Mouse (Mus musculus) intestine, postnatal 0 days (tissue): ENCODE measurements around the gene Shd. TPM values are rescaled to one million over a fixed set of nuclear protein-coding genes. Genes with fewer than 3 reads are reported as not detected.
A peak's percentile ranks its signal among the peaks of the same experiment; 100 is the strongest.

Experiments
- ATAC-seq: fragments of 200-750 bp; cut with Nextera tagmentation; 2 replicates; pipeline ENCODE4 v1.8.0; 2017; ENCODE audit warnings: mild to moderate bottlenecking, moderate TSS enrichment, moderate library complexity
- H3K27ac ChIP-seq: fragments of 300-500 bp; sonication (generic); 2 replicates; pipeline ENCODE4 v1.5.1; 2014; ENCODE audit warnings: mild to moderate bottlenecking, low read depth, low read length, moderate library complexity
- H3K27me3 ChIP-seq: fragments of 300-500 bp; sonication (generic); replicated peaks from 2 replicates; pipeline ENCODE4 v1.6.1; 2014; ENCODE audit warnings: low read length, mixed read lengths; ENCODE audit not compliant: control insufficient read depth, insufficient read depth
- H3K36me3 ChIP-seq: fragments of 300-500 bp; sonication (generic); 2 replicates; pipeline ENCODE4 v1.6.1; 2014; ENCODE audit warnings: mild to moderate bottlenecking, moderate library complexity; ENCODE audit not compliant: control insufficient read depth, insufficient read depth
- H3K4me1 ChIP-seq: fragments of 300-500 bp; sonication (generic); replicated peaks from 2 replicates; pipeline ENCODE4 v1.6.1; 2014; ENCODE audit warnings: antibody characterized with exemption, low read length, mixed read lengths; ENCODE audit not compliant: control insufficient read depth, insufficient read depth
- H3K4me2 ChIP-seq: fragments of 300-500 bp; sonication (generic); replicated peaks from 2 replicates; pipeline ENCODE4 v1.6.1; 2014; ENCODE audit warnings: low read depth, mild to moderate bottlenecking, moderate library complexity
- H3K4me3 ChIP-seq: fragments of 300-500 bp; sonication (generic); 2 replicates; pipeline ENCODE4 v1.5.1; 2014; ENCODE audit warnings: low read depth, low read length
- H3K9ac ChIP-seq: fragments of 300-500 bp; sonication (generic); 2 replicates; pipeline ENCODE4 v1.6.1; 2014; ENCODE audit warnings: mild to moderate bottlenecking, low read depth, low read length
- H3K9me3 ChIP-seq: fragments of 300-500 bp; sonication (generic); 2 replicates; pipeline ENCODE4 v1.6.1; 2016; ENCODE audit warnings: mixed run types; ENCODE audit not compliant: control insufficient read depth
- CTCF ChIP-seq: sonication (generic); IDR thresholded peaks from 2 replicates; pipeline ENCODE4 v1.5.1; 2016; ENCODE audit warnings: low read depth, mild to moderate bottlenecking, control low read depth, antibody characterized with exemption, moderate library complexity
- WGBS: fragments of 180-500 bp; shearing (Covaris S2); extraction: QIAGEN DNeasy Blood & Tissue Kit; methylation state at CpG from one replicate; pipeline ENCODE4 v1.1.7; 2014; 5-methylcytosine and 5-hydroxymethylcytosine counted together
- polyA plus RNA-seq: library from polyadenylated mRNA; unstranded; fragments of >200 nt; fragmentation: Nextera tagmentation; extraction: Ambion mirVana; gene quantifications from 2 replicates; pipeline ENCODE4 v1.2.1, GENCODE M21; 2015

Gene Shd
- polyA plus RNA-seq, 1 experiment from 2014 or later: 2.9 TPM

DNA sequence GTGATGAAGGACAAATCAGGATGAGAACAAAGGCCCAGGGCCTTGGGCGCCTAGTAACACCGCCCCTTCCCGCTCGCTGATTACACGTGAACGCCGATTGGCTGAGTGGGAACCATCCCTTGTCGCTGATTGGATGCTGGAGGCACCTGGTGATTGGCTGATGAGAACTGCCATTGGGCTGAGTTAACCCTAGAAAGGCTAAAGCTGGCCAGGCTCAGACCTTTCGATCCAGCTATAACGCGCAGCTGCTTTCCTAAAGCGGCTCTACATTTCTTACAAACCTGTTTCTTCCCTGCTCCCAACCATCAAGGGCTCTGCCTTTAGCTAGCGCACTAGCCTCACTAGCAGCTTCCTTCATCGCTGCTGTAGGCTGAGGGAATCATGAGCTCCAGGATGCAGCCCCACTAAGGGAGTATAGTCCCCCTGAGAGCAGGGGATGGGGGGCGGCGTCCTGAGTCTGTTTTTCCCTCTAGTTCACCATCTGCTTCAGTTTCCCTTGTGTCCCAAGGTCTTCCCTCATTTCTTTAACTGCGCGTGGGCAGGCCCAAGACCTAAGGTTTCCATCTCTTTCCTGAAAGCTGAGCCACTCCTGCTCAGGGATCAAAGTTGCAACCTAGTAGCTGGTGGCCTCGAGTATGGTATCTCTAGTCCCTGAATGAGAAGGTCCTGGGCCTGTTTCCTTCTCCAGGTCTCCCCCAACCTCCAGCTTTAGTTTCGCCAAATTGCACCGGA, 38.3 kb downstream of the Shd start:
- WGBS: under 1% methylated on average over 21 of the region's 21 CpGs
- H3K9me3 ChIP-seq: no peaks in the 10 kb centered on the region
- H3K4me3 ChIP-seq: peak overlapping the region; percentile 87
- peak overlapping the region; percentile 58 for H3K9ac ChIP-seq
- H3K4me2 ChIP-seq: peak overlapping the region; percentile 94
- no peak for TF ChIP-seq CTCF
- peak overlapping the region; percentile 79 for H3K27ac ChIP-seq
- ATAC-seq: peak; percentile 86
- H3K36me3 ChIP-seq: peaks cover 20% of the 10 kb centered on the region; the same call in 1 of the 2 replicates
- no peaks in the 10 kb centered on the region for H3K27me3 ChIP-seq
- peaks cover 11% of the 10 kb centered on the region; the same call in 1 of the 2 replicates for H3K4me1 ChIP-seq

DNA sequence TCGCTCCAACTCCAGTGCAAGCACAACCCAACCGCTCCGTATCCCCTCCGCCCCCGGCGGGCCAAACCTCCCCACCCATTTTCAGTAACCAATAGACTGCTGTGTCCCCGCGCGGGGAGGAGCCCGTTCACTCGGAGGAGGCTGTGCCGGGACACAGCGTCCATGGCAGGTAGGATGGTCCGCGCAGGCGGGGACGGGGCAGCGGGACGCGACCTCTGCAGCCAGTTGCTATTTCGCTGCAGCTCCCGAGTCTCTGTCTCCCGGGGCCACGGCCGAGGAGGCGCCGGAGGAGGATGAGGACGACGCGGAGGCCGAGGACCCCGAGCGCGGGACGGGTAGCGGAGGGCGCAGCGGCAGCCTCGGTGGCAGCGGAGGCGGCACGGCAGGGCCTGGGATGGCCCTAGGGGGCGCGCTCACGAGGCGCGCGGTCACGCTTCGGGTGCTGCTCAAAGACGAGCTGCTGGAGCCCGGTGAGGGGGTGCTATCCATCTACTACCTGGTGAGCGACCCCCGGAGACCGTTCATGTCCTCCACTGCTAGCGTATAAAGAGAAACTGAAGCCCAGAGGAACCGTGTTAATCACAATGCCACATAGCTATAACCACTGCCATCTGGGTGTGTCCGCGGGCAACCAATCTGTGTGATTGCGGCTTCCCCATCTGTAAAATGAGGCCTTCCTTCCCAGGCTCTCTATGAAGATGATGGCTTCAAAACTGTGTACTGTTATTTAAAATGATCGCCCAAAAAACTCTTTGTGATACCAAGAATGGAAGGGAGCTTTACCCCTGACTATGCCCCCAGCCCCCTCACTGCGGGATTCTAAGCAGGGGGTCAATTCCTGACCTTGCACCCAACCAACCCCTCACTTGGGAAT, 39.1 kb downstream of the Shd start:
- H3K4me2 ChIP-seq: peak overlapping the region; percentile 94
- H3K27me3 ChIP-seq: no peaks in the 10 kb centered on the region
- peak overlapping the region; percentile 87 for H3K4me3 ChIP-seq
- peak; percentile 77 for ATAC-seq
- WGBS: 1% methylated on average over 61 of the region's 62 CpGs
- peak overlapping the region; percentile 79 for H3K27ac ChIP-seq
- peak overlapping the region; percentile 58 for H3K9ac ChIP-seq
- TF ChIP-seq CTCF: peak; percentile 75
- H3K9me3 ChIP-seq: no peaks in the 10 kb centered on the region
- H3K4me1 ChIP-seq: peaks cover 11% of the 10 kb centered on the region; the same call in 1 of the 2 replicates
- peaks cover 22% of the 10 kb centered on the region; the same call in 1 of the 2 replicates for H3K36me3 ChIP-seq

DNA sequence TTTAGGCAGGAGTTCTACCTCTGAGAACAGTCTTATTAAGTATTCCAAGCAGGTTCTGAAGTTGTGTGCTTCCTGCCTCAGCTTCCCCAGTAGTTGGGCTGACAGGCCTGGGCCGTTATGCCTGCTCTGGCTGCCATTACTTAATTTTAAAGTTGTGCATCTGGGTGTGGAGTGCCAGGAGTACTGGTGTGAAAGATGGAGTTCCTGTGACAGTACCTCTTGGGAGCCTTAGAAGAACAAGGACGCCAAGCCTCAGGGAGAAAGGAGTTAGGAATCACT, 39.6 kb downstream of the Shd start:
- no peaks in the 10 kb centered on the region for H3K27me3 ChIP-seq
- ATAC-seq: no peak
- H3K4me3 ChIP-seq: peak overlapping the region; percentile 87
- no peaks in the 10 kb centered on the region for H3K9me3 ChIP-seq
- 38% methylated on average over 2 of the region's 2 CpGs for WGBS
- H3K27ac ChIP-seq: no peak overlapping the region
- no peak for TF ChIP-seq CTCF
- peaks cover 25% of the 10 kb centered on the region; the same call in 1 of the 2 replicates for H3K36me3 ChIP-seq
- H3K4me1 ChIP-seq: peaks cover 11% of the 10 kb centered on the region; the same call in 1 of the 2 replicates
- peak overlapping the region; percentile 58; the same call in 1 of the 2 replicates for H3K9ac ChIP-seq
- H3K4me2 ChIP-seq: peak overlapping the region; percentile 94

DNA sequence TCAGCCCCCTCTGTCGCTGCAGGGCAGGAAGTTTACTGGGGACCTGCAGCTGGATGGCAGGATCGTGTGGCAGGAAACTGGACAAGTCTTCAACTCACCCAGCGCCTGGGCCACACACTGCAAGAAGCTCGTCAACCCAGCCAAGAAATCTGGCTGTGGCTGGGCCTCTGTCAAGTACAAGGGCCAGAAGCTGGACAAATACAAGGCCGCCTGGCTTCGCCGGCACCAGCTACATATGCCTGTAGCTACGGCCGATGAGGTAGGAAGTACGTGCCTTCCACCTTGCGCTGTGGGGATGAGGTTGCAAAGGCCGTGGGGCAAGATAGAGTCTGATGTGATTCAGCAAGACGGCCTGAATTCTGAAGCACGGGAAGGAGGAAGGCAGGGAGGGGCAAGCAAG, 40.0 kb downstream of the Shd start:
- Histone ChIP-seq H3K27ac (no peak overlapping the region), H3K27me3 (no peaks in the 10 kb centered on the region), H3K36me3 (peaks cover 29% of the 10 kb centered on the region), H3K4me2 (peak overlapping the region; percentile 94), H3K4me3 (peak overlapping the region; percentile 87), H3K9ac (0 out of 2 replicates have a peak overlapping the region, but pooled peaks have one; percentile 58), H3K9me3 (no peaks in the 10 kb centered on the region), H3K4me1 (peaks cover 11% of the 10 kb centered on the region; the same call in 1 of the 2 replicates)
- WGBS: 59% methylated on average over 14 of the region's 14 CpGs
- no peak for TF ChIP-seq CTCF
- ATAC-seq: no peak

DNA sequence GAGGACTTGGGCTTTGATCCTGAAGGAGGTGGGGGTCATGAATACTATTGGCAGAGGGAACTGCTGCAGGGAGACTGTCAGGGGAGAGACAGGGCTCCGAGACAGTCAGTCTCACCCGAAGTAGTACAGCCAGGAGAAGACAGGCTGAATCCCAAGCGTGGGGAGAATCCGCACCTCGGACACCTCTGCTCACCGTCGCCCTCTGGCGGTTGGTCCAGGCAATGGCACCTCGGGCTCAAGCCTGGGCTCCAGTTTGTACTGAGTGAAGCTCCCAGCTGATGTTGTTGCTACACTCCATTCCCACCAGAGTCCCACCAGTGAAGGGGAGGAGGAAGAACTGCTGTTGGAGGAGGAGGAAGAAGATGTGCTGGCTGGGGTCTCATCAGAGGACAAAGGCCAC, 40.4 kb downstream of the Shd start:
- ATAC-seq: no peak
- TF ChIP-seq CTCF: peak; percentile 98
- Histone ChIP-seq H3K4me2 (peak overlapping the region; percentile 94), H3K27me3 (no peaks in the 10 kb centered on the region), H3K36me3 (peaks cover 33% of the 10 kb centered on the region), H3K9ac (0 out of 2 replicates have a peak overlapping the region, but pooled peaks have one; percentile 58), H3K4me3 (peak overlapping the region; percentile 6), H3K9me3 (no peaks in the 10 kb centered on the region), H3K4me1 (peaks cover 11% of the 10 kb centered on the region; the same call in 1 of the 2 replicates), H3K27ac (no peak overlapping the region)
- WGBS: 7% methylated on average over 7 of the region's 9 CpGs

DNA sequence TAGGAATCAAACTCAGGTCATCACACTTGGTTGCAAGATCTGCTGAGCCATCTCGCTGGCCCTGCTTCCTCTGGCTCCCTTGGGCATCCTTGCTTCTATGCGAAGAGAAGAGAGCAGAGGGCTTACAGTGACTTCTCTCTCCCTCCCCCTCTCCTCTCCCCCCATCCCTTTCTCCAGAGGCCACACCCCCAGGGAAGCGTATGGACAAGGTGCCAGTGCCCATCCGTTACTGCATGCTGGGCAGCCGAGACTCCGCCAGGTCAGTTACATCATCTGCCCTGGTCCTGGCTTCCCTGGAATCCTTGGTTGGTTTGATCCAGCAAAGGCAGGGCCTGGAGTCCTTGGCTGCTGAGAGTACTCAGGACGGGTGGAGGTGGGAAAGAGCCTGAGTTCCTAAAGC, 41.2 kb downstream of the Shd start:
- Histone ChIP-seq H3K4me1 (peaks cover 11% of the 10 kb centered on the region; the same call in 1 of the 2 replicates), H3K27ac (no peak overlapping the region), H3K36me3 (peaks cover 41% of the 10 kb centered on the region), H3K4me2 (no peak overlapping the region), H3K9me3 (no peaks in the 10 kb centered on the region), H3K4me3 (no peak overlapping the region), H3K9ac (no peak overlapping the region), H3K27me3 (no peaks in the 10 kb centered on the region)
- WGBS: 89% methylated on average over 7 of the region's 7 CpGs
- no peak for TF ChIP-seq CTCF
- no peak for ATAC-seq
